Mouse (Mus musculus): ENCODE measurements around the gene Anapc15.

The Anapc15 gene

GRCm38 (mm10) chr7:101847934-101848333 is 15.6 kb upstream of the Anapc15 start:
- no peak for DNase-seq (ENCODE audit: low spot score)

- DNase-seq (ENCODE audit: low spot score), result no peak
Measured at GRCm38 (mm10) chr7:101851689-101852088, 11.8 kb upstream of the Anapc15 start.

- no peak for DNase-seq (ENCODE audit: low spot score)
Measured at GRCm38 (mm10) chr7:101852846-101853245, 10.7 kb upstream of the Anapc15 start.

GRCm38 (mm10) chr7:101853816-101854215 is 9.7 kb upstream of the Anapc15 start:
- no peak for DNase-seq (ENCODE audit: low spot score)

- no peak for DNase-seq (ENCODE audit: low spot score)
Measured at GRCm38 (mm10) chr7:101857094-101857493, 6.4 kb upstream of the Anapc15 start, which contains the start of gene Folr2. Gene Folr2, minus strand, starts transcription at chr7:101857194.

GRCm38 (mm10) chr7:101858362-101858761 is 5.2 kb upstream of the Anapc15 start:
- no peak for DNase-seq (ENCODE audit: low spot score)

GRCm38 (mm10) chr7:101860978-101861377 is 2.5 kb upstream of the Anapc15 start:
- DNase-seq (ENCODE audit: low spot score), result peak; percentile 37

GRCm38 (mm10) chr7:101862291-101862690 is 1.2 kb upstream of the Anapc15 start:
- no peak for DNase-seq (ENCODE audit: low spot score)

- DNase-seq (ENCODE audit: low spot score), result no peak
Measured at GRCm38 (mm10) chr7:101866491-101867265, 3.2 kb downstream of the Anapc15 start.

GRCm38 (mm10) chr7:101867482-101867881 is 4.0 kb downstream of the Anapc15 start:
- no peak for DNase-seq (ENCODE audit: low spot score)

- peak; percentile 77 for DNase-seq (ENCODE audit: low spot score)
Measured at GRCm38 (mm10) chr7:101868241-101869162, 5.0 kb downstream of the Anapc15 start.

- peak; percentile 21 for DNase-seq (ENCODE audit: low spot score)
Measured at GRCm38 (mm10) chr7:101869163-101869500, 5.6 kb downstream of the Anapc15 start.

GRCm38 (mm10) chr7:101870629-101871028 is 7.1 kb downstream of the Anapc15 start, which contains the start of gene Folr1:
Gene Folr1, minus strand, starts transcription at chr7:101870788.
- no peak for DNase-seq (ENCODE audit: low spot score)

- DNase-seq (ENCODE audit: low spot score), result no peak
Measured at GRCm38 (mm10) chr7:101871296-101871695, 7.8 kb downstream of the Anapc15 start.

GRCm38 (mm10) chr7:101875978-101876377 is 12.5 kb downstream of the Anapc15 start:
- no peak for DNase-seq (ENCODE audit: low spot score)

- no peak for DNase-seq (ENCODE audit: low spot score)
Measured at GRCm38 (mm10) chr7:101880855-101881254, 17.3 kb downstream of the Anapc15 start.

GRCm38 (mm10) chr7:101882413-101883154 is 19.1 kb downstream of the Anapc15 start:
- DNase-seq (ENCODE audit: low spot score), result no peak

GRCm38 (mm10) chr7:101884160-101884559 is 20.6 kb downstream of the Anapc15 start:
- no peak for DNase-seq (ENCODE audit: low spot score)

- DNase-seq (ENCODE audit: low spot score), result no peak
Measured at GRCm38 (mm10) chr7:101886274-101886673, 22.8 kb downstream of the Anapc15 start.

GRCm38 (mm10) chr7:101888460-101888859 is 24.9 kb downstream of the Anapc15 start:
- DNase-seq (ENCODE audit: low spot score), result no peak

GRCm38 (mm10) chr7:101895695-101896094 is 32.2 kb downstream of the Anapc15 start:
- DNase-seq (ENCODE audit: low spot score), result no peak
